Mouse (Mus musculus) v-Abl transformed pro-B cells (cell line): ENCODE data around the gene Rassf5.
"Not testable (repeated sequence)": the region's sequence is repeated elsewhere in the genome, so short reads cannot be mapped to it uniquely, and the experiment has no call there.

Experiments
- in situ Hi-C, 2 experiments: fragments of 400-800 bp; cut with MboI; formaldehyde crosslinking; loops; one replicate each; pipeline ENCODE4 v1.15.1; 2025; ENCODE audit not compliant: unreplicated experiment in 2 of 2

The Rassf5 gene

DNA sequence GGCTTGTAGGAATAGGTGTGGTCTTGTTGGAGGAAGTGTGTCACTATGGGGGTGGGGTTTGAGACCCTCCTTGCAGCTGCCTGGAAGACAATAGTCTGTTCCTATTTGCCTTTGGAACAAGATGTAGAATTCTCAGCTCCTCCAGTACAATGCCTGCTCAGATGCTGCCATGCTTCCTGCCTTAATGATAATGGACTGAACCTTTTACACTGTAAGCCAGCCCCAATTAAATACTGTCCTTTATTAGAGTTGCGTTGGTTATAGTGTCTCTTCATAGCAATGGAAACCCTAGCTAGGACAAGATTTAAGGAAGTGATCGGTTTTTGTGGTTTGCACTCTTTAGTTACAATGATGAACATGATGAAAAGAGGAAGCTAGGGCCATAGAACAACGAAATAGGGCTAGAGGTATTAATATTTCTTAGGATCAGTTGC, 98.9 kb downstream of the Rassf5 start:
- in situ Hi-C loops = no loop called here

DNA sequence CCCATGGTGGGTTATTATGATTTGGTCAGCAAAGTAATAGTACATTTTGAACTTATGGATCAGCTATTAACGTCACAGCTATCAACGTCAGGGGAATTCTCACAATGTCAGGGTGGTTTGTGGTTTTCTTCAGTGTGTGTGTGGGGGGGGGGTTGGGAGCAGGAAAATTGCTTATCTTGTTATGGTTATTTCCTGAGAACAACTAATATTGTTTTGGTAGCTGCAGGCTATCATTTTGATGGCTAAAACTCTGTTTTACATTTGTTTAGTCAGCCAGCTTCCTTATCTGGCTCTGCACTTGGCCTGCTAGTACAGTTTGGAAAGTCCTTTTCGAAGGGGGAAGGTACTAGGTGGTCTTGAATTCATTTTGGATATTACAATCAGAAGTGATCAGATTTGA, 99.8 kb downstream of the Rassf5 start:
- in situ Hi-C loops = not testable (repeated sequence)

DNA sequence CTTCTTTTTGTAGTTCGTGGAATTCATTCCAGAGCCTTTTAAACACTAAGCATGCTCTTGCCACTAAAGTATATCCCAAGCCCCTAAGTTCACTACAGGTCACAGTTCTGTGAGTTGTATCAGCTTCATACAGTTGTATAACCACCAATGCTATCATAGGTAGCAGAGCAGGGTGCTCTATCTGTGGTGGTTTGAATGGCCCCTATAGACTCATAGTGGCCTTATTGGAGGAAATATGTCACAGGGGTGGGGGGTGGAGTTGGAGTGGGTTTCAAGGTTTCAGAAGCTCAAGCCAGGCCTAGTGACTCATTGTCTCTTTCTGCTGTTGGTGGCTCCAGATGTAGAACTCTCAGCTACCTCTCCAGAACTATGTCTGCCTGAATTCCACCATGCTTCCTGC, 102.6 kb downstream of the Rassf5 start:
- in situ Hi-C loops = no loop called here

DNA sequence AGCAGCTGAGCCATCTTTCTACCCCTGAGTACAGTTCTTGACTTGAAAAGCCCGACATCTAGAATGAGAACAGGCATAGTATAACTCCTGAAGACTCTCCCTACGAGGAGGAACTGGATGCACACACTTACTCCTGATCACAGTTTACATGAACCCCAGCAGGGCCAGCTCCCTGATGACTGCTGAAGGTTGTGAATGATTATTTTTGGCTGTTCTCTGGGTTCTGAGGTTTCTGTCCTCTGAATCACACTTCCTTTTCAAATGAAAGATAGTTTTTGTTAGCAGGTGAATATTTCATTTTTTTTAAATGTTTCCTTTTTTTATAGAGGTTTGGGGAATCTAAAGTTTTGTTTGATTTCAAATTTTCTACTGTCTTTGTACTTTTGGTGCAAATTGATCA, 103.6 kb downstream of the Rassf5 start:
- in situ Hi-C loops = no loop called here

GRCm38 (mm10) chr1:131139102-131140095, 105.7 kb downstream of the Rassf5 start:
- in situ Hi-C loops = no loop called here

DNA sequence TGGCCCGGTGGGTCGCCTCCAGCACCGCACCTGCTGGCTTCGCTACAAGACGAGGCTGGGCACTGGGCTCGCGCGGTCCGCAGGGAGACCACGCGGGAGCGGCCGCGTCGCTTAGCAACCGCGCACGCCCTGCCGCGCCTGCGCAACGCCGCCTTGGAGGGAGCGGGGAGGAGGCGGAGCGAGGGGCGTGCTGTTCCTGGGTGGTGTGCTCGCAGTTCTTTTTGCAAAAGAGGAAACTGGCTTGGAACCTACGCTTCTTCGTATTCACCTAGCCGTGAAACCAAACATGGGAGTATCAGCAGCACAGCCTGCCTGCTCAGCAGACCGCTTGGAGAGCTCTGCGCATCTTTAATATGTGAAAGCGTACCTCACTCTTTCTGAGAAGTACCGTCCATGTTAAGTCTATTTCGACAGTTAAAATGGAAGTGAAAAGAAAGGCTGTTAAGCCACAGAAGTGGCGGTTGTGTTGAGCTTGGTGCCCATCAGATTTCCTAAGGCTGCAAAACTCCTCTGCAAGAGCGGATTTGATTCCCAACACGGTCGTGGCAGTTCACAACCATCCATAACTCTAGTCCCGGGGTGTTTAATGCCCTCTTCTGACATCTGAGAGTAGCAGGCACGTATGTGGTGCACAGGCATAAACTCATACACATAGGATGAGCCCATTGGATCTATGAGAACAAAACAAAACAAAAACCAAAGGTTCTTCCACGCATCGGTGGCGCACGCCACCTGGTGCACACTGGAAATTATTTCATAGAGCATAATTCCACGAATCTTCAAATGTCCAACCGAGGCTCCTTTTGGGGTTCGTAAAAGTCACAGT, 106.7 kb downstream of the Rassf5 start, which contains the start of gene Dyrk3:
TSS of gene Dyrk3 (minus strand) at position 150 of the 826 bp plus-strand sequence.
- in situ Hi-C loops = no loop called here

DNA sequence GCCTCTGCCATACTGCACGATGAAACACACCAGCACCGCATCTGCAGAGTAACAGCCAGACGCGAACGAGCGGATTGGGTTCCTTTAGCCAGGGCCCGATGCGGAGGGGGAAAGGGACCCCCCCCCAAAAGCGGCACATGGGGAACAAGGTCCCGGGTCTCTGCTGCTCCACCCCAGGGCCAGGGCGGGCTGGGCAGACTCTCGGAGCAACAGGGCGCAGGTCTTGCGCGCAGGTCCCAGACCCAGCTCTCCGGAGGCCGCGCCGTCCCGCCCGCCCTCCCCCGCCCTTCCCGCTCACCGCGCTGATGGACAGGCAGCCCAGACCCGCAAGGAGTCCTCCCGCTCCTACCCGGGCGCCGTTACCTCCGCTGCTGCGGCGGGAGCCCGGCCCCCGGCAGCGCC, 107.3 kb downstream of the Rassf5 start:
- in situ Hi-C loops = no loop called here

- in situ Hi-C loops = no loop called here
These were observed 107.9 kb downstream of the Rassf5 start for GRCm38 (mm10) chr1:131137111-131137510.

- in situ Hi-C loops = no loop called here
These were observed 109.0 kb downstream of the Rassf5 start for GRCm38 (mm10) chr1:131135960-131136629.

DNA sequence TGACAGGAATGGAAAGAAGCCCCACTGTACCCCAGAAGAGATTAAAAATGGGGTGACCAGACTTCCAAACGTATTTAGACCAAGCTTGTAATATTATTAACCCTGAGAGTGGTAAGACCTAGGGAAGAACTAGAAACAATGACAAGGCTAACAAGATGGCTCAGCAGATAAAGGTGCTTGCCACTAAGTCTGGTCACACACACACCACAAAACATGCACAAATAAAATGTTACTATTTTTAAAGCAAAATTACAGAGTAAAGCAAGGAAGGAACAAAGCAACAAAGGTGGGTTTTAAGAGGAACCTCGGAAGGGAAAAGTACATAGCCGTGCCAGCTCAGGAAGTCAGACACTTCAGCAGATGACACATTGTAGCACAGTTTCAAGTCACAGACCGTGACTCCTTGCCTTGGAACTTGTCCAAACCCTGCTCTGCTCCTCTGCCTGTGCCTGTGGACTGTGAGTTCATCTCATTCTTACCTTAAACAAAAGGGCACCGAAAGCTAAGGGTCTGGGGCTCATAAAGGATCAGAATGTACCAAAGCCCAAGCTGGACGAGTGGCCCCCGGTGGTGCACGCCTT, 110.0 kb downstream of the Rassf5 start:
- in situ Hi-C loops = no loop called here

DNA sequence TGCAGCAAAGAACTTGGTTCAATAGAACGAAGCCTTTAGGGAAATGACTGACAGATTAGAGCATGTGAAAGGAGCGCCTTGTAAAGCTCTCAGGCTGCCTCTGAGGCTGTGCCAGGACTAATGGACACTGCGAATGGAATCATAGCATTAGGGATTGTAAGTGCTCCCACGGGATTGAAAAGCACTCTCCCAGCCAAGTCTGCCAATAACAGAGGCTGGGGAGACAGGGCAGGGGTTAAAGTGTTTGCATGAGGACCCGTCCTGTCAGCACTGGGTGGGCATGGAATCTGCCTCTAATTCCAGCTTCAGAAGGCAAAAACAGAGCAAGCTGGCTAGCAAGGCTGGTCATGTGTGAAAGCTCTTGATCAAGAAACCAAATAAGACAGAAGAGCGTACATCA, 110.8 kb downstream of the Rassf5 start:
- in situ Hi-C loops = no loop called here
